Mouse (Mus musculus) limb, embryonic 11.5 days (tissue): ENCODE data around the gene Il10. TPM values are rescaled to one million over a fixed set of nuclear protein-coding genes. Genes with fewer than 3 reads are reported as not detected.
A peak's percentile ranks its signal among the peaks of the same experiment; 100 is the strongest.

Experiments
- ATAC-seq: fragments of 200-750 bp; cut with Nextera tagmentation; 2 replicates; pipeline ENCODE4 v1.8.0; 2017; ENCODE audit warnings: low read depth; ENCODE audit not compliant: insufficient number of reproducible peaks, low FRiP score, low TSS enrichment
- DNase-seq: peaks from one replicate; pipeline ENCODE4 v3.0.0-alpha.2; 2015; ENCODE audit warnings: low spot score
- H3K27ac ChIP-seq: fragments of 300-500 bp; sonication (generic); replicated peaks from 2 replicates; pipeline ENCODE4 v1.5.1; 2014; ENCODE audit warnings: low read depth, mild to moderate bottlenecking, low read length
- H3K27me3 ChIP-seq: fragments of 300-500 bp; sonication (generic); 2 replicates; pipeline ENCODE4 v1.6.1; 2014; ENCODE audit warnings: mild to moderate bottlenecking, low read length, mixed read lengths; ENCODE audit not compliant: control insufficient read depth, insufficient read depth
- H3K36me3 ChIP-seq: fragments of 300-500 bp; sonication (generic); 2 replicates; pipeline ENCODE4 v1.6.1; 2014; ENCODE audit warnings: mild to moderate bottlenecking, low read length, moderate library complexity, mixed read lengths; ENCODE audit not compliant: control insufficient read depth, insufficient read depth
- H3K4me1 ChIP-seq: fragments of 300-500 bp; sonication (generic); 2 replicates; pipeline ENCODE4 v1.6.1; 2014; ENCODE audit warnings: low read length, mixed read lengths; ENCODE audit not compliant: control insufficient read depth, insufficient read depth
- H3K4me2 ChIP-seq: fragments of 300-500 bp; sonication (generic); 2 replicates; pipeline ENCODE4 v1.6.1; 2014; ENCODE audit warnings: low read depth, mild to moderate bottlenecking, moderate library complexity; ENCODE audit not compliant: severe bottlenecking
- H3K4me3 ChIP-seq: fragments of 300-500 bp; sonication (generic); 2 replicates; pipeline ENCODE4 v1.5.1; 2014; ENCODE audit warnings: low read depth, low read length
- H3K9ac ChIP-seq: fragments of 300-500 bp; sonication (generic); 2 replicates; pipeline ENCODE4 v1.6.1; 2014; ENCODE audit warnings: mild to moderate bottlenecking, low read length
- H3K9me3 ChIP-seq: fragments of 300-500 bp; sonication (generic); 2 replicates; pipeline ENCODE4 v1.6.1; 2016; ENCODE audit warnings: low read length; ENCODE audit not compliant: control insufficient read depth
- WGBS: fragments of 180-500 bp; shearing (Covaris S2); extraction: QIAGEN DNeasy Blood & Tissue Kit; methylation state at CpG from one replicate; pipeline ENCODE4 v1.1.7; 2014; 5-methylcytosine and 5-hydroxymethylcytosine counted together
- polyA plus RNA-seq: library from polyadenylated mRNA; unstranded; fragments of >200 nt; fragmentation: Nextera tagmentation; extraction: Ambion mirVana; gene quantifications from 2 replicates; pipeline ENCODE4 v1.2.1, GENCODE M21; 2014

The Il10 gene
- polyA plus RNA-seq, 1 experiment from 2014 or later = not detected

GRCm38 (mm10) chr1:130996356-130996755 is 23.3 kb upstream of the Il10 start:
- H3K36me3 ChIP-seq = no peaks in the 10 kb centered on the region
- no peaks in the 10 kb centered on the region for H3K9me3 ChIP-seq
- H3K9ac ChIP-seq = no peak overlapping the region
- WGBS = 93% methylated on average over 10 of the region's 10 CpGs
- no peak overlapping the region for H3K4me2 ChIP-seq
- H3K4me1 ChIP-seq = no peaks in the 10 kb centered on the region
- no peak overlapping the region for H3K27ac ChIP-seq
- ATAC-seq (no peak), DNase-seq (no peak)
- no peaks in the 10 kb centered on the region for H3K27me3 ChIP-seq
- H3K4me3 ChIP-seq = no peak overlapping the region

GRCm38 (mm10) chr1:130997441-130997840 is 22.2 kb upstream of the Il10 start:
- Histone ChIP-seq H3K9ac (no peak overlapping the region), H3K4me2 (no peak overlapping the region), H3K9me3 (no peaks in the 10 kb centered on the region), H3K4me1 (no peaks in the 10 kb centered on the region), H3K27me3 (no peaks in the 10 kb centered on the region), H3K4me3 (no peak overlapping the region), H3K27ac (no peak overlapping the region), H3K36me3 (no peaks in the 10 kb centered on the region)
- no peak for ATAC-seq
- no peak for DNase-seq
- 91% methylated on average over 4 of the region's 4 CpGs for WGBS

- WGBS = 94% methylated on average over 10 of the region's 10 CpGs
These were observed 21.3 kb upstream of the Il10 start for GRCm38 (mm10) chr1:130998321-130998720.

GRCm38 (mm10) chr1:130999708-131000107 is 19.9 kb upstream of the Il10 start:
- ATAC-seq (no peak), DNase-seq (no peak)
- H3K9me3 ChIP-seq = no peaks in the 10 kb centered on the region
- 79% methylated on average over 4 of the region's 4 CpGs for WGBS
- H3K4me1 ChIP-seq = peaks cover 4% of the 10 kb centered on the region; the same call in 1 of the 2 replicates
- H3K27me3 ChIP-seq = no peaks in the 10 kb centered on the region
- H3K9ac ChIP-seq = no peak overlapping the region
- H3K27ac ChIP-seq = no peak overlapping the region
- no peaks in the 10 kb centered on the region for H3K36me3 ChIP-seq
- H3K4me2 ChIP-seq = no peak overlapping the region
- no peak overlapping the region for H3K4me3 ChIP-seq

More at GRCm38 (mm10) chr1:130998321-130998720, 21.3 kb upstream of the Il10 start:
- H3K4me1 ChIP-seq = peaks cover 1% of the 10 kb centered on the region; the same call in 1 of the 2 replicates
- H3K27me3 ChIP-seq = no peaks in the 10 kb centered on the region
- H3K9me3 ChIP-seq = no peaks in the 10 kb centered on the region
- H3K9ac ChIP-seq = no peak overlapping the region
- H3K36me3 ChIP-seq = no peaks in the 10 kb centered on the region
- no peak overlapping the region for H3K4me3 ChIP-seq
- H3K27ac ChIP-seq = no peak overlapping the region
- ATAC-seq (no peak), DNase-seq (no peak)
- no peak overlapping the region for H3K4me2 ChIP-seq

DNA sequence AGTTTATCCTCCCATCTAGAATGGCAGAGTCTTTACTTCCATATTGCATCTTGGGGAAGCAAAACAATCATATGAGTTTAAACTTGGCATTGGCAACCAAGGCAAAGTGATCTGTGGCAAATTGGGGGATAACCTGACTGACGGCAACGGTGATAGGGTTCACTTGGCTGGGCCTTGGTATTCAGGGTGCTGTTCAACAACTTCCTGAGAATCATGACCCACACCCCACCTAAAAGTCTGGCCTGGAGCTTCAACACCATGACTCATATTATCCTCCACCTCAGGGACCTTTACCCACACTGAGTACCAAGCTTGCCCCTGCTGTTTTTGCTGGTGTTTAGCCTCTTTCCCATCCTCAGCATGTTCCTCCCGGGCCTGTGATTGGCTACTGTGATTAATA is 19.3 kb upstream of the Il10 start:
- WGBS = 96% methylated on average over 3 of the region's 3 CpGs
- DNase-seq = no peak
- H3K27ac ChIP-seq = no peak overlapping the region
- no peak for ATAC-seq
- no peaks in the 10 kb centered on the region for H3K36me3 ChIP-seq
- no peak overlapping the region for H3K9ac ChIP-seq
- no peak overlapping the region for H3K4me2 ChIP-seq
- peaks cover 4% of the 10 kb centered on the region; the same call in 1 of the 2 replicates for H3K4me1 ChIP-seq
- H3K4me3 ChIP-seq = no peak overlapping the region
- no peaks in the 10 kb centered on the region for H3K9me3 ChIP-seq
- no peaks in the 10 kb centered on the region for H3K27me3 ChIP-seq

- DNase-seq (no peak), ATAC-seq (no peak)
- no peak overlapping the region for H3K4me3 ChIP-seq
- H3K27me3 ChIP-seq = no peaks in the 10 kb centered on the region
- 92% methylated on average over 2 of the region's 2 CpGs for WGBS
- H3K9ac ChIP-seq = no peak overlapping the region
- no peak overlapping the region for H3K27ac ChIP-seq
- no peaks in the 10 kb centered on the region for H3K9me3 ChIP-seq
- no peak overlapping the region for H3K4me2 ChIP-seq
- H3K36me3 ChIP-seq = no peaks in the 10 kb centered on the region
- H3K4me1 ChIP-seq = peaks cover 4% of the 10 kb centered on the region; the same call in 1 of the 2 replicates
These were observed 17.1 kb upstream of the Il10 start for GRCm38 (mm10) chr1:131002561-131002960.

DNA sequence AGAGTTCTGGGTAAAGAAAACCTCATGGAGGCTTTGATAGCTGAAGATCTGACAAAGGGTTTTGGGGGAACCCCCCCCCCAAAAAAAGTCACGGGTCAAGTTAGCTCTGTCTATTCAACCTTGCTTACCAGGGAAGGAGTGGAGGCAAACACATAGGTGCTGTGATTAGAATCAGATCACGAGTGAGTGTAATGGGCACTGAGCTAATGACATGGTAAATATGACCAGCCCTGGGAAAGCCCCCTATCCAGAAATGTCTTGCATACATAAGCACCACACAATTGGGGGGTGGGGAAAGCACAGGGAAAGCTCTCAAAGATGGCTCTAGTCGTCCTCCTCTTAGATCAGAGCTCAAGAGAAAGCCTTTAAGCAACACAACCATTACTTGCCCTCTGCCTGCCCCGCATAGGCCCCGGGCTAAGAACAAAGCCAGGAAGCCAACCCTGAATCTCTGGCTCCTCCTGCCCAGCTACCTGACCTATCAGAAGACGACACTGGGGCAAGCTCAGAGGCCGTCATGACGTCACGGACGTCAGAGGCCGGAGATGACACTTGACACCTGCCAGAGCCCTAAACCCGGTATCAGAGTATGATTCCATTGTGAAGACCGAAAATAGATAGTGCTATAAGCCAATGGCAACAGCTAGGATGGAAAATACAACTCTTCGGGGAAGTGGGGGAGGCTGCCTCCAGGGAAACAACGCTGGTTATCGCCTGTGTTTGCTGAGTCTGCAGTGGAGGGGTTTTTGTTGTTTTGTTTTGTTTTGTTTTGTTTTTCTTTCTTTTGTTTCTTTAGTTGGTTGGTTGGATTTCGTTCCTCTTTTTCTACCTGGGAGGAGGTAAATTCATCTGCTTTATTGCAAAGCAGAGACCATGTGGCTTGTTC is 16.4 kb upstream of the Il10 start:
- peaks cover 4% of the 10 kb centered on the region; the same call in 1 of the 2 replicates for H3K4me1 ChIP-seq
- H3K4me3 ChIP-seq = no peak overlapping the region
- no peaks in the 10 kb centered on the region for H3K9me3 ChIP-seq
- H3K36me3 ChIP-seq = no peaks in the 10 kb centered on the region
- no peak overlapping the region for H3K27ac ChIP-seq
- H3K27me3 ChIP-seq = no peaks in the 10 kb centered on the region
- ATAC-seq = no peak
- peak; percentile 31 for DNase-seq
- no peak overlapping the region for H3K4me2 ChIP-seq
- H3K9ac ChIP-seq = no peak overlapping the region
- 57% methylated on average over 17 of the region's 17 CpGs for WGBS

DNA sequence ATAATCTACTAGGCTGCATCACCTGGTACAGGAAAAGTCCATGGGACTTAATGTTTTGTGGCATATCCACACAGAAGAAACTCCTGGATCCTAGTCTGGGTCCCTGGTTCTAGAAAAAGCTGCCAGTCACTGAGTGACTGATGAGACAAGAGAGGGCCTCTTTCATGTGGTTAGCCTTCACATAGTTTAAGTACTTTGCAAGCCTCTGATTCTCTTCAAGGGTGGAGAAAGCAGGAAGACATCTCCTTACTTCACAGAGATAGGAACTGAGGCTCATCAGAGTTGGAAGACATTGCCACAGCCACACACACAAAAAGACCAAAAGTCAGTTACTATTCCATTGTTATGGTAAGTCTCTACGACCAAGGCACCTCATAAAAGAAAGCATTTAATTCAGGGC is 13.6 kb upstream of the Il10 start:
- Histone ChIP-seq H3K9ac (no peak overlapping the region), H3K36me3 (no peaks in the 10 kb centered on the region), H3K4me3 (no peak overlapping the region), H3K4me2 (no peak overlapping the region), H3K27me3 (no peaks in the 10 kb centered on the region), H3K9me3 (no peaks in the 10 kb centered on the region), H3K27ac (no peak overlapping the region), H3K4me1 (peaks cover 4% of the 10 kb centered on the region; the same call in 1 of the 2 replicates)
- ATAC-seq = no peak
- WGBS = 70% methylated on average over 1 of the region's 1 CpGs
- DNase-seq = no peak
